Mouse (Mus musculus): ENCODE measurements around the gene Jkamp. TPM values are rescaled to one million over a fixed set of nuclear protein-coding genes. Genes with fewer than 3 reads are reported as not detected.

Gene Jkamp
- polyA plus RNA-seq, 1 experiment from 2014 or later = 54.9 TPM

GRCm38 (mm10) chr12:72050821-72051220 is 34.6 kb upstream of the Jkamp start:
- no peaks in the 10 kb centered on the region for H3K4me1 ChIP-seq (ENCODE audit: insufficient read depth)
- ATAC-seq (ENCODE audit: insufficient read depth) = no peak
- H3K4me2 ChIP-seq = no peak overlapping the region
- no peak overlapping the region for H3K9ac ChIP-seq
- H3K27me3 ChIP-seq (ENCODE audit: insufficient read depth, low read length) = no peaks in the 10 kb centered on the region
- peaks cover 5% of the 10 kb centered on the region; the same call in 1 of the 2 replicates for H3K9me3 ChIP-seq (ENCODE audit: low read depth, low read length)
- H3K4me3 ChIP-seq (ENCODE audit: low read depth, low read length) = no peak overlapping the region
- H3K27ac ChIP-seq (ENCODE audit: low read depth) = no peak overlapping the region
- no peak for TF ChIP-seq CTCF (IDR thresholded peaks at IDR 0.05; ENCODE audit: low read depth)
- H3K36me3 ChIP-seq (ENCODE audit: insufficient read depth) = no peaks in the 10 kb centered on the region
- 82% methylated on average over 4 of the region's 4 CpGs for WGBS
- DNase-seq = no peak

- Histone ChIP-seq H3K36me3 (ENCODE audit: insufficient read depth) (no peaks in the 10 kb centered on the region), H3K27ac (ENCODE audit: low read depth) (no peak overlapping the region)
- no peak for ATAC-seq (ENCODE audit: insufficient read depth)
These were observed 32.8 kb upstream of the Jkamp start for GRCm38 (mm10) chr12:72052571-72052970.

GRCm38 (mm10) chr12:72053303-72053702 is 32.1 kb upstream of the Jkamp start:
- Histone ChIP-seq H3K4me3 (ENCODE audit: low read depth, low read length) (no peak overlapping the region), H3K27ac (ENCODE audit: low read depth) (no peak overlapping the region), H3K4me2 (no peak overlapping the region), H3K27me3 (ENCODE audit: insufficient read depth, low read length) (no peaks in the 10 kb centered on the region), H3K9me3 (ENCODE audit: low read depth, low read length) (peaks cover 5% of the 10 kb centered on the region; the same call in 1 of the 2 replicates), H3K9ac (no peak overlapping the region), H3K4me1 (ENCODE audit: insufficient read depth) (no peaks in the 10 kb centered on the region), H3K36me3 (ENCODE audit: insufficient read depth) (no peaks in the 10 kb centered on the region)
- DNase-seq (peak; percentile 78), ATAC-seq (ENCODE audit: insufficient read depth) (no peak)
- 30% methylated on average over 6 of the region's 6 CpGs for WGBS
- TF ChIP-seq CTCF (IDR thresholded peaks at IDR 0.05; ENCODE audit: low read depth) = peak; percentile 61

More at GRCm38 (mm10) chr12:72052571-72052970, 32.8 kb upstream of the Jkamp start:
- Histone ChIP-seq H3K4me2 (no peak overlapping the region), H3K9me3 (ENCODE audit: low read depth, low read length) (peaks cover 5% of the 10 kb centered on the region; the same call in 1 of the 2 replicates), H3K4me3 (ENCODE audit: low read depth, low read length) (no peak overlapping the region), H3K4me1 (ENCODE audit: insufficient read depth) (no peaks in the 10 kb centered on the region), H3K27me3 (ENCODE audit: insufficient read depth, low read length) (no peaks in the 10 kb centered on the region), H3K9ac (no peak overlapping the region)
- TF ChIP-seq CTCF (IDR thresholded peaks at IDR 0.05; ENCODE audit: low read depth) = no peak
- DNase-seq = no peak
- WGBS = 68% methylated on average over 6 of the region's 6 CpGs

GRCm38 (mm10) chr12:72053851-72054250 is 31.5 kb upstream of the Jkamp start:
- no peak for DNase-seq
- no peaks in the 10 kb centered on the region for H3K36me3 ChIP-seq (ENCODE audit: insufficient read depth)
- H3K27me3 ChIP-seq (ENCODE audit: insufficient read depth, low read length) = no peaks in the 10 kb centered on the region
- H3K4me1 ChIP-seq (ENCODE audit: insufficient read depth) = no peaks in the 10 kb centered on the region
- no peak overlapping the region for H3K4me2 ChIP-seq
- H3K9me3 ChIP-seq (ENCODE audit: low read depth, low read length) = peaks cover 5% of the 10 kb centered on the region; the same call in 1 of the 2 replicates
- no peak for ATAC-seq (ENCODE audit: insufficient read depth)
- no peak for TF ChIP-seq CTCF (IDR thresholded peaks at IDR 0.05; ENCODE audit: low read depth)
- no peak overlapping the region for H3K9ac ChIP-seq
- H3K27ac ChIP-seq (ENCODE audit: low read depth) = no peak overlapping the region
- WGBS = 42% methylated on average over 6 of the region's 6 CpGs
- no peak overlapping the region for H3K4me3 ChIP-seq (ENCODE audit: low read depth, low read length)

- 77% methylated on average over 1 of the region's 1 CpGs for WGBS
- no peak overlapping the region for H3K4me2 ChIP-seq
- H3K9me3 ChIP-seq (ENCODE audit: low read depth, low read length) = no peaks in the 10 kb centered on the region
- no peak overlapping the region for H3K9ac ChIP-seq
- no peaks in the 10 kb centered on the region for H3K36me3 ChIP-seq (ENCODE audit: insufficient read depth)
- H3K27me3 ChIP-seq (ENCODE audit: insufficient read depth, low read length) = no peaks in the 10 kb centered on the region
- TF ChIP-seq CTCF (IDR thresholded peaks at IDR 0.05; ENCODE audit: low read depth) = no peak
- DNase-seq (no peak), ATAC-seq (ENCODE audit: insufficient read depth) (no peak)
- no peak overlapping the region for H3K4me3 ChIP-seq (ENCODE audit: low read depth, low read length)
- no peak overlapping the region for H3K27ac ChIP-seq (ENCODE audit: low read depth)
- H3K4me1 ChIP-seq (ENCODE audit: insufficient read depth) = no peaks in the 10 kb centered on the region
These were observed 27.6 kb upstream of the Jkamp start for GRCm38 (mm10) chr12:72057780-72058179.

- Histone ChIP-seq H3K9ac (peak overlapping the region; percentile 43), H3K4me2 (peak overlapping the region; percentile 99), H3K36me3 (ENCODE audit: insufficient read depth) (peaks cover 2% of the 10 kb centered on the region; the same call in 1 of the 2 replicates), H3K4me1 (ENCODE audit: insufficient read depth) (0 out of 2 replicates have a peak, but pooled peaks cover 5% of the 10 kb centered on the region), H3K27me3 (ENCODE audit: insufficient read depth, low read length) (peaks cover 20% of the 10 kb centered on the region), H3K9me3 (ENCODE audit: low read depth, low read length) (no peaks in the 10 kb centered on the region), H3K27ac (ENCODE audit: low read depth) (no peak overlapping the region), H3K4me3 (ENCODE audit: low read depth, low read length) (peak overlapping the region; percentile 62)
- ATAC-seq (ENCODE audit: insufficient read depth) = no peak; the same call in none of the 2 replicates
- DNase-seq = peak; percentile 16
- TF ChIP-seq CTCF (IDR thresholded peaks at IDR 0.05; ENCODE audit: low read depth) = no peak
- 4% methylated on average over 40 of the region's 40 CpGs for WGBS
These were observed 15.6 kb upstream of the Jkamp start for GRCm38 (mm10) chr12:72069626-72070326.

Data from lung, embryonic 14.5 days (tissue).